16 mouse cellular contexts compared by ENCODE assay signal in the genomic region with DNA sequence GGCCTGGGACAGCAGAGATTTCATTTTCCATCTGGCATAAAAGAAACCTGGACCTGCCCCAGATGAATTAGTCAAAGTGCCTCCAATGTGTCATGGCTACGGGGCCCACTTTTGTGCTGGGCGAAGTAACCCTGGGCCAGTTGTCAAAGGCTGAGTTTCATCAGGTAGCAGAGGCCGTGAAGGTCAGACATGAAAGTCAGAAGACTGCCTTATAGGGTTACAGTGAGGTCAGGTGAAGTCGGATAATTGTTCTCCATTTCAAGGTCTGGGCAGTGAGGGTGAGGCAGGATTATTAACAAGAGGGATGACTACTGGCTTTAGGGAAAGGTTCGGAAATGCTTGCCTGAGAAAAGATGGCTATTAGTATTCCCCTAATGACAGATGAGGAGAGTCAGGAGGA.
A peak's percentile ranks its signal among the peaks of the same experiment; 100 is the strongest.
DNase-seq lines count a peak whose midpoint lies in the region; ATAC-seq and TF ChIP-seq lines count a peak whose summit lies in the region.
"Had no signal": no experiment of that assay in that cellular context is flagged by ENCODE, and none has a peak within 500 bp of the region (broad histone marks: within the 10 kb centered on the region; RNA-seq: fewer than 3 reads in every experiment).

No protein-coding gene starts in this region.

- no peaks in the 10 kb centered on the region for H3K27me3 ChIP-seq in heart, embryonic 16.5 days (ENCODE audit: control insufficient read depth, insufficient read depth, low read length)
- no peaks in the 10 kb centered on the region for H3K27me3 ChIP-seq in midbrain, embryonic 10.5 days (ENCODE audit: low read depth, poor library complexity, severe bottlenecking)
- H3K27me3 ChIP-seq in midbrain, postnatal 0 days (ENCODE audit: insufficient read depth, low read length), result no peaks in the 10 kb centered on the region
- H3K27me3 ChIP-seq: hindbrain, embryonic 15.5 days; Patski had no signal

- no peak for DNase-seq in heart, postnatal 25 days (ENCODE audit: low spot score)
- no peak for DNase-seq in midbrain, embryonic 10.5 days (ENCODE audit: low spot score)
- DNase-seq in midbrain, postnatal 0 days (ENCODE audit: low spot score), result no peak
- peak; percentile 44 for DNase-seq in embryo, embryonic 11 days
- peak; percentile 13 for DNase-seq in mesoderm, embryonic 11.5 days (ENCODE audit: low read depth, low spot score)
- DNase-seq in layer of hippocampus, adult 9-11 months, result no peak
- DNase-seq: cerebellum, adult 9-10 months; heart, adult 18-20 months; kidney, adult 2 months; layer of hippocampus, postnatal 36 days; lung, adult 18-20 months; lung, postnatal 4 days had no signal

- no peak for TF ChIP-seq CTCF in midbrain, postnatal 0 days (IDR thresholded peaks at IDR 0.05)

- H3K9ac ChIP-seq in heart, embryonic 16.5 days (ENCODE audit: low read length), result no peak overlapping the region
- H3K9ac ChIP-seq in midbrain, postnatal 0 days (replicated peaks; ENCODE audit: low read length, poor library complexity, severe bottlenecking), result no peak overlapping the region
- H3K9ac ChIP-seq: hindbrain, embryonic 15.5 days had no signal

- H3K27ac ChIP-seq in heart, embryonic 16.5 days (ENCODE audit: low read length), result 0 out of 2 replicates have a peak overlapping the region, but pooled peaks have one; percentile 25
- peak overlapping the region; percentile 79 for H3K27ac ChIP-seq in midbrain, embryonic 10.5 days (replicated peaks)
- no peak overlapping the region for H3K27ac ChIP-seq in midbrain, postnatal 0 days (ENCODE audit: low read depth, low read length)

- no peaks in the 10 kb centered on the region for H3K9me3 ChIP-seq in heart, embryonic 16.5 days (replicated peaks; ENCODE audit: control insufficient read depth, low read length)
- no peaks in the 10 kb centered on the region for H3K9me3 ChIP-seq in midbrain, embryonic 10.5 days (replicated peaks)
- H3K9me3 ChIP-seq in midbrain, postnatal 0 days (ENCODE audit: low read length), result no peaks in the 10 kb centered on the region
- H3K9me3 ChIP-seq: hindbrain, embryonic 15.5 days had no signal

- WGBS in heart, embryonic 16.5 days, result 74% methylated on average over 5 of the region's 5 CpGs
- WGBS in midbrain, embryonic 10.5 days, result 43% methylated on average over 5 of the region's 5 CpGs
- 50% methylated on average over 5 of the region's 5 CpGs for WGBS in midbrain, postnatal 0 days

- no peak overlapping the region for H3K4me3 ChIP-seq in heart, embryonic 16.5 days (ENCODE audit: low read length)
- no peak overlapping the region for H3K4me3 ChIP-seq in midbrain, embryonic 10.5 days
- no peak overlapping the region for H3K4me3 ChIP-seq in midbrain, postnatal 0 days (ENCODE audit: low read depth, low read length)
- H3K4me3 ChIP-seq: erythroblast, embryonic 14.5 days; hindbrain, embryonic 15.5 days had no signal

- H3K4me2 ChIP-seq in heart, embryonic 16.5 days (ENCODE audit: low read depth, low read length), result no peak overlapping the region
- no peak overlapping the region for H3K4me2 ChIP-seq in midbrain, postnatal 0 days (ENCODE audit: low read depth, low read length, poor library complexity, severe bottlenecking)
- H3K4me2 ChIP-seq: hindbrain, embryonic 15.5 days had no signal

- no peaks in the 10 kb centered on the region for H3K4me1 ChIP-seq in heart, embryonic 16.5 days (ENCODE audit: control insufficient read depth, insufficient read depth, low read length)
- H3K4me1 ChIP-seq in midbrain, embryonic 10.5 days, result peaks cover 37% of the 10 kb centered on the region
- H3K4me1 ChIP-seq in midbrain, postnatal 0 days (ENCODE audit: insufficient read depth, low read length), result peaks cover 6% of the 10 kb centered on the region; the same call in 1 of the 2 replicates

- no peaks in the 10 kb centered on the region for H3K36me3 ChIP-seq in heart, embryonic 16.5 days (ENCODE audit: control insufficient read depth, insufficient read depth)
- no peaks in the 10 kb centered on the region for H3K36me3 ChIP-seq in midbrain, embryonic 10.5 days
- H3K36me3 ChIP-seq in midbrain, postnatal 0 days (ENCODE audit: insufficient read depth, low read length), result no peaks in the 10 kb centered on the region
- H3K36me3 ChIP-seq: hindbrain, embryonic 15.5 days had no signal

- ATAC-seq in heart, embryonic 16.5 days (replicated peaks; ENCODE audit: extremely low read depth, insufficient read depth, low FRiP score), result no peak
- ATAC-seq in midbrain, postnatal 0 days (ENCODE audit: low FRiP score), result no peak
- ATAC-seq: Patski had no signal

- intact Hi-C loops in heart, postnatal 25 days (cut with DNase I), result no loop called here

Comparison
In these comparisons a context has a peak if more than half of its experiments do, and no peak if none do; other contexts are left out.
1. DNase-seq: peak in embryo, embryonic 11 days (single experiment) and mesoderm, embryonic 11.5 days (single experiment); none in heart, postnatal 25 days (single experiment), midbrain, embryonic 10.5 days (single experiment), midbrain, postnatal 0 days (single experiment) and layer of hippocampus, adult 9-11 months (single experiment).